Mouse (Mus musculus) lung, embryonic 14.5 days (tissue): Measurements from ENCODE around the gene Zbtb42. TPM values are rescaled to one million over a fixed set of nuclear protein-coding genes. Genes with fewer than 3 reads are reported as not detected.

ENCODE experiments used
- ATAC-seq: fragments of 200-750 bp; cut with Nextera tagmentation; 2 replicates; pipeline ENCODE4 v1.8.0; 2017; ENCODE audit warnings: mild to moderate bottlenecking, moderate TSS enrichment, moderate library complexity; ENCODE audit not compliant: insufficient read depth
- DNase-seq: peaks from one replicate; pipeline ENCODE4 v3.0.0-alpha.2; 2015
- H3K27ac ChIP-seq: fragments of 300-500 bp; sonication (generic); 2 replicates; pipeline ENCODE4 v1.5.1; 2014; ENCODE audit warnings: low read depth, mild to moderate bottlenecking, moderate library complexity
- H3K27me3 ChIP-seq: fragments of 300-500 bp; sonication (generic); 2 replicates; pipeline ENCODE4 v1.6.1; 2014; ENCODE audit warnings: low read length, control low read depth; ENCODE audit not compliant: insufficient read depth
- H3K36me3 ChIP-seq: fragments of 300-500 bp; sonication (generic); 2 replicates; pipeline ENCODE4 v1.6.1; 2014; ENCODE audit warnings: control low read depth; ENCODE audit not compliant: insufficient read depth
- H3K4me1 ChIP-seq: fragments of 300-500 bp; sonication (generic); 2 replicates; pipeline ENCODE4 v1.6.1; 2014; ENCODE audit warnings: antibody characterized with exemption, control low read depth; ENCODE audit not compliant: insufficient read depth
- H3K4me2 ChIP-seq: fragments of 300-500 bp; sonication (generic); 2 replicates; pipeline ENCODE4 v1.6.1; 2014; ENCODE audit warnings: mild to moderate bottlenecking
- H3K4me3 ChIP-seq: fragments of 300-500 bp; sonication (generic); 2 replicates; pipeline ENCODE4 v1.5.1; 2014; ENCODE audit warnings: low read depth, low read length
- H3K9ac ChIP-seq: fragments of 300-500 bp; sonication (generic); 2 replicates; pipeline ENCODE4 v1.6.1; 2014
- H3K9me3 ChIP-seq: fragments of 300-500 bp; sonication (generic); 2 replicates; pipeline ENCODE4 v1.6.1; 2016; ENCODE audit warnings: low read depth, low read length, control low read depth
- CTCF ChIP-seq: IDR thresholded peaks from 2 replicates; pipeline ENCODE4 v1.5.1; 2016; ENCODE audit warnings: antibody characterized with exemption, low read depth
- WGBS: fragments of 180-500 bp; shearing (Covaris S2); extraction: QIAGEN DNeasy Blood & Tissue Kit; methylation state at CpG from one replicate; pipeline ENCODE4 v1.1.7; 2014; 5-methylcytosine and 5-hydroxymethylcytosine counted together
- microRNA-seq: library from miRNA; unstranded; fragments of <30 nt; microRNA quantifications from one replicate; pipeline ENCODE4, GENCODE M21; 2016; ENCODE audit warnings: borderline number of aligned reads
- polyA plus RNA-seq: library from polyadenylated mRNA; unstranded; fragments of >200 nt; fragmentation: Nextera tagmentation; extraction: Ambion mirVana; gene quantifications from 2 replicates; pipeline ENCODE4 v1.2.1, GENCODE M21; 2014

Zbtb42 gene
- polyA plus RNA-seq, 1 experiment from 2014 or later, result 6.7 TPM

- Histone ChIP-seq H3K4me2 (0 out of 2 replicates have a peak overlapping the region, but pooled peaks have one; percentile 8), H3K27ac (no peak overlapping the region), H3K9me3 (no peaks in the 10 kb centered on the region), H3K4me1 (no peaks in the 10 kb centered on the region), H3K27me3 (peaks cover 15% of the 10 kb centered on the region; the same call in 1 of the 2 replicates), H3K36me3 (peaks cover 9% of the 10 kb centered on the region; the same call in 1 of the 2 replicates), H3K9ac (no peak overlapping the region), H3K4me3 (no peak overlapping the region)
- DNase-seq, result peak; percentile 86
- ATAC-seq, result no peak
- TF ChIP-seq CTCF, result peak; percentile 73
- WGBS, result 74% methylated on average over 11 of the region's 11 CpGs
Observed at GRCm38 (mm10) chr12:112724077-112724805, 45.6 kb downstream of the Zbtb42 start.

GRCm38 (mm10) chr12:112727801-112728200 lies 49.2 kb downstream of the Zbtb42 start:
- Histone ChIP-seq H3K36me3 (peaks cover 21% of the 10 kb centered on the region; the same call in 1 of the 2 replicates), H3K9ac (no peak overlapping the region), H3K27me3 (0 out of 2 replicates have a peak, but pooled peaks cover 5% of the 10 kb centered on the region), H3K4me2 (no peak overlapping the region), H3K9me3 (no peaks in the 10 kb centered on the region), H3K4me1 (no peaks in the 10 kb centered on the region), H3K4me3 (no peak overlapping the region), H3K27ac (no peak overlapping the region)
- WGBS, result 76% methylated on average over 8 of the region's 8 CpGs
- no peak for ATAC-seq
- DNase-seq, result peak; percentile 17
- no peak for TF ChIP-seq CTCF

- ATAC-seq (no peak), DNase-seq (no peak)
- WGBS, result 78% methylated on average over 14 of the region's 14 CpGs
- no peak overlapping the region for H3K4me3 ChIP-seq
- H3K9ac ChIP-seq, result no peak overlapping the region
- H3K27ac ChIP-seq, result no peak overlapping the region
- TF ChIP-seq CTCF, result no peak
- H3K4me2 ChIP-seq, result no peak overlapping the region
- H3K4me1 ChIP-seq, result no peaks in the 10 kb centered on the region
- H3K36me3 ChIP-seq, result peaks cover 26% of the 10 kb centered on the region; the same call in 1 of the 2 replicates
- H3K9me3 ChIP-seq, result no peaks in the 10 kb centered on the region
- no peaks in the 10 kb centered on the region for H3K27me3 ChIP-seq
Observed at GRCm38 (mm10) chr12:112730808-112731207, 52.2 kb downstream of the Zbtb42 start.

Small RNA genes lying within 50 kb of the gene (microRNA-seq; reads per million reads assigned to microRNA genes)
- gene Mir6939, result 1.7 reads per million

Other genes starting within 250 kb of the Zbtb42 start
- not detected in 2 replicates for gene A530016L24Rik, start 189.4 kb upstream of the Zbtb42 start, polyA plus RNA-seq
- 0.12 and 0.32 TPM in 2 replicates for gene Tmem179, start 162.1 kb upstream of the Zbtb42 start, polyA plus RNA-seq
- 4.5 and 5.2 TPM in 2 replicates for gene Inf2, start 90.0 kb upstream of the Zbtb42 start, polyA plus RNA-seq
- gene Adssl1, start 58.8 kb upstream of the Zbtb42 start, polyA plus RNA-seq, result 3.8 and 5.0 TPM in 2 replicates
- 253 and 291 TPM in 2 replicates for gene Siva1, start 34.1 kb upstream of the Zbtb42 start, polyA plus RNA-seq
- gene Akt1, start 3.9 kb upstream of the Zbtb42 start, polyA plus RNA-seq, result 140 and 166 TPM in 2 replicates
- 21.4 and 23.1 TPM in 2 replicates for gene Cep170b, start 41.6 kb downstream of the Zbtb42 start, polyA plus RNA-seq
- gene Pld4, start 81.8 kb downstream of the Zbtb42 start, polyA plus RNA-seq, result 9.3 and 10.9 TPM in 2 replicates
- gene Ahnak2, start 123.8 kb downstream of the Zbtb42 start, polyA plus RNA-seq, result 0.61 and 0.64 TPM in 2 replicates
- 4.3 and 5.1 TPM in 2 replicates for gene Clba1, start 130.1 kb downstream of the Zbtb42 start, polyA plus RNA-seq
- gene Cdca4, start 150.6 kb downstream of the Zbtb42 start, polyA plus RNA-seq, result 140 and 153 TPM in 2 replicates
- gene Gpr132, start 189.4 kb downstream of the Zbtb42 start, polyA plus RNA-seq, result 0.12 TPM in 1 of 2 replicates, not detected in the other